Mouse (Mus musculus): Measurements from ENCODE around the gene Nkpd1.
"Not testable (repeated sequence)": the region's sequence is repeated elsewhere in the genome, so short reads cannot be mapped to it uniquely, and the experiment has no call there.

The Nkpd1 gene

GRCm38 (mm10) chr7:19506326-19506725 is 11.3 kb upstream of the Nkpd1 start:
- DNase-seq (ENCODE audit: low spot score): no peak

DNA sequence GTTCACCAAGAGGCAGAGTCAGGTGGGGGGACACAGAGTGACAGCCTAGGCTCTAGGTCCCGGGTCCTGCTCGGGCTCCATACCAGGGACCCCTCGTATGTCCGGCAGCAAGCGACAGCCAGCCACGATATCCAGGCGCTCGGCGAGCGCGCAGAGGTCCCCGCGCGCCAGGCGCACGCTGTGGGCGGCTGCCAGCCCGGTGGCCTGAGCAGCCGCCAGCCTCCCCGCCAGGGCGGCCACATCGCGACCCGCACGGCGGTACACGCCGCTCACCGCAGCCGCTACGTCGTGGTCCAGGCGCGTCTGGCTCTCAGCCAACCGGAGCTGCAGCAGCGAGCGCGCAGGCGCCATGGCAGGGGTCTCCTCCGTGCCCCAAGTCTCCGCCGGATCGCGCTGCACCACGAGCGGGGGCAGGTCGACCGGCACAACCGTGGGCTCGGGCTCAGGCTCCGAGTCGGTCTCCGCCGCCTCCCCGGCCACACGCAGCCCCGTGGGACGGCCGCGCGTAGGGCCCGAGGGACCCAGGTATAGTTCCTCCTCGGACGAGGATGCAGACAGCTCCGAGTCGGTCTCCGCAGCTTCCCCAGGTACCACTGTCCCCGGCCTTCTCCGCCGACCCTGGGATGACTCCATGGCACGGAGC is 10.5 kb upstream of the Nkpd1 start:
- peak; percentile 51 for DNase-seq (ENCODE audit: low spot score)

GRCm38 (mm10) chr7:19507612-19507981 is 10.0 kb upstream of the Nkpd1 start:
- no peak for DNase-seq (ENCODE audit: low spot score)

DNA sequence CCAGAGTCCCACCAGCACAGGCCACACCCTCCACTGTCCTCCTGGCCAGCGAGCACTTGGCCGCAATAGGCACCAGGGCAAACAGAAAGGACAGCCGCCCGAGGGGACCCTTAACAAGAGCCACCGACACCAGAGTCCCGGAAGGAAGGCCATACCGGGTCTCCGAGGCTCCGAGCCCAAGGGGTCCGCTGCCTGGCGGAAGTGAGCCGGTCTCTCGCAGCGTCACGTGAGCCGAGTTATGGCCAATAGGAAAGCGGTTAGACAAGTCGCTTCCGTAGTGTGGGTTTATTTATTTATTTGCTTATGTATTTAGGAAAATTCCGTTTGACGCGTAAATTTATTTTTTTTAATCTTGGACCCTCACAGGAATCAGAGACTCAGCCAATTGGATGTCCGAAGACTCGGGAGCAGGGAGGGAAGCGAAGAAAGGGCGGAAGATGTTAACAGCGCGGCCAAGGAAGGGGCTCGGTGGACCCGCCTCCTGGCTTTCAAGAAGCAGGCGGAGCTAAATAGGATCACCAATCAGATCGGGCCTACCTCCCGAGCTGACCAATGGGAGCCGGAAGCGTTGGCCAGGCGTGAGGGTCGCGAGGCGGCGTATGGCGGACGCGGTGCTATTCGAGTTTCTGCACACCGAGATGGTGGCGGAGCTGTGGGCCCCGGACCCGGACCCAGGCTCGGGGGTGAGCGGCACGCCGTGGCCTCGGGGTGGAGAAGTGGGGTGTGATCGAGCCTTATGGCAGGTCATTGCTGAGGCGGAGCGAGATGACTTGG is 9.3 kb upstream of the Nkpd1 start, which contains the start of the genes Bloc1s3 and Trappc6a:
Bloc1s3 (minus strand) TSS at position 218 of the 774 bp plus-strand sequence.
Trappc6a (plus strand) TSS at position 246 of the 774 bp plus-strand sequence.
- DNase-seq (ENCODE audit: low spot score): peak; percentile 94

- peak; percentile 31 for DNase-seq (ENCODE audit: low spot score)
Measured at GRCm38 (mm10) chr7:19508924-19509568, 8.6 kb upstream of the Nkpd1 start.

- no peak for DNase-seq (ENCODE audit: low spot score)
Measured at GRCm38 (mm10) chr7:19509786-19510185, 7.9 kb upstream of the Nkpd1 start.

DNA sequence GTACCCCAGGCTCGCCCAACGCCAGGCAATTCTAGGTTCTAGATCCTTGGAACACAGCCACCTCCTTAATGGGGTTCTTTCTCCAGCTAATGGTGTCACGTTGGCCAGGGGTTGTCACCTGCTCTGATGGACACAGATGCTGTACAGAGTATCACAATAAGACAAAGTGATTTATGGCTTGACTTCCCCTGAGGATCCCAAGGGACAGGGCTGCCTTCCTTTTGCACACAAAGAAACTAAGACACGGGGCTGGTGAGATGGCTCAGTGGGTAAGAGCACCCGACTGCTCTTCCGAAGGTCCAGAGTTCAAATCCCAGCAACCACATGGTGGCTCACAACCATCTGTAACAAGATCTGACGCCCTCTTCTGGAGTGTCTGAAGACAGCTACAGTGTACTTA is 5.7 kb upstream of the Nkpd1 start:
- not testable (repeated sequence) for DNase-seq (ENCODE audit: low spot score)

DNA sequence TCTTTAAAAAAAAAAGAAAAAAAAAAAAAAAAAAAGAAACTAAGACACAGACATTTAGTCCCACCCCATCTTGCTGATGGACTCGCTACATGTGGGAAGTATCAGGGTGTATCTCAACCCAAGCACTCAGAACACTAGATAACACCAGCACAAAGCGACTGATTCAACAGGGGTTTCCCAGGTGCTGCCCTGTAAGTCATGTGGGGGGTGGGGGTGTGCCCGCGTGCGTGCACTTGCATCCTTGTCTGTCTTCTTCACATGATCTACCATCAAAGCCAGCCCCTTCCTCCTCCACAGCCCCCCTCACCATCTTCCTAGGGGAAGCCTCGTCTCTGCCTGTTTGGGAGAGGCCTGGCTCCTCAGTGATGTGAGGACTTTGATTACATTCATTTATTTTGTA is 5.3 kb upstream of the Nkpd1 start:
- DNase-seq (ENCODE audit: low spot score): no peak

DNA sequence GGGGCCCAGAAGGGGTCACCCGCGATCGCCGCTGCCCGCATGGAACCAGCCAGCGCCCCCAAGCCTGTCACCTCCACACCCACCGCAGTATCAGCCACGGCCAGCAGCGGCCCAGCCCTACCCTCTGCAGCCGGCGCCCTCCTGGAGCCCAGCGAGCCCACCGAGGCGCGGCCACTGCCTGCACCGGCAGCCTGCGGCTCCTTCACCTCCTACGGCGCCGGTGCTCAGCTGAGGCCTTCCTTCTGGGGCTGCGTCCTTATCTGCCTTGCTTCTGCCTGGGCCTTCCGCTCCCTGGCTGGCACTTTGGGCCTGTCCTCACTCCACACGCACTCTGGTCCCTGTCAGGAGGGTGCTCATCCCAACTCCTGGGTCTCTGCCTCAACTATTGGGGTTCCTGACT is 2.4 kb downstream of the Nkpd1 start:
- DNase-seq (ENCODE audit: low spot score): no peak

- no peak for DNase-seq (ENCODE audit: low spot score)
Measured at GRCm38 (mm10) chr7:19523017-19523756, 5.5 kb downstream of the Nkpd1 start.

DNA sequence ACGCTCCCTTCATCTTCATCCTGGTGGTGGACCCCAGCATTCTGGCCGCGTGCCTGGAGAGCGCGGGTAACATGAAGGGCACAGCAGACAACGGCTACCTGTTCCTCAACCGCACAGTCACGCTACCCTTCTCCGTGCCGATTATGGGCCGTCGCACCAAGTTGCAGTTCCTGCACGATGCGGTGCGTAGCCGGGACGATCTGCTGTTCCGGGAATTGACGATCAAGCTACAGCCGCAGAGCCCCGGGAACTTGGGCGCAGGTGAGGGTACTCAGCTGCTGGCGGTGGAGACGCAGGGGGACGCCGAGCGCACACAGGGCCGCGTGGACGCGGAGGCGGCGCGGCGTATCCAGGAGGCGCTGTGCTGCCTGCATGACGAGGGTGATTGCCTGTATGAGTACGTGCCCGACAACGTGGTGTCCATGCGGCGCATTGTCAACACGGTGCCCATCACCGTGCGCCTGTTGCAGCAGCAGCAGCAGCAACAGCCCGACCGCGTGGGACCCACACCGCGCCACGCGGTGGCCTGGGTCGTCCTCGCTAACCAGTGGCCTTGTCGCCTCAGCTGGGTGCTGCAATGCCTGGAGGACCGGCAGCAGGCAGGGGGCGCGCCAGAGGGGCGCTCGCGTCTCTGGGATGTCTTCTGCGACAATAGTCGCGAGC is 6.2 kb downstream of the Nkpd1 start:
- no peak for DNase-seq (ENCODE audit: low spot score)

DNA sequence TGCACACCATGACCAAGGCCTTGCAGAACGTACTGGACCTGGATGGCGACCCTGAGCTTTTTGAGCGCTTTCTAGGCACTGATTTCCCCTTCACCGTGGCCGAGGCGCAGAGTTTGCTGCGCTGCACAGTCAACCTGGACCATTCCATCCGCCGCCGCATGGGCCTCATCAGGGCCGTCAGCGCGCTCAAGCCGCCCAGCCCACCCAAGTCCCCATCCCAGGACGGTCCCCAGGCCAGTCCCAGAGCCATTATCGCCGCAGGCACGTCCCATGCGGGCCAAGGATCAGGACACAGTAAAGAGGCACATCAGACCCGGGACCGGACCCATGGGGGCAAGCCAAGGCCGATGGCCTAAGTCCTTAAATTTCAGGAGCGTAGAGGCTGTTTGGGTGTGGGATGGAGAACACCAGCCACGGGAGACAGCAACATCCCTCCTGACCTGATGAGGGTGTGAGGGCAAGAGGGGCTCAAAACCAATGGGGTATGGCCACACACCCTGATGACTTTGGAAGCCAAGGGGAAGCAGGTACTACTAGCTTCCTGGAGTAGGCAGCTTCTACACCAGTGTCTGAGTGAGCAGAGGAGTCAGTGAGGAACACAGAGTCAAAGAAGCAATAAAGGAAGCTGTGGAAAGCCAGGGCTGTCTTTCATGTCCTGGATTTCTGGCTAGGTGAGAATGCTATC is 6.9 kb downstream of the Nkpd1 start:
- no peak for DNase-seq (ENCODE audit: low spot score)

DNA sequence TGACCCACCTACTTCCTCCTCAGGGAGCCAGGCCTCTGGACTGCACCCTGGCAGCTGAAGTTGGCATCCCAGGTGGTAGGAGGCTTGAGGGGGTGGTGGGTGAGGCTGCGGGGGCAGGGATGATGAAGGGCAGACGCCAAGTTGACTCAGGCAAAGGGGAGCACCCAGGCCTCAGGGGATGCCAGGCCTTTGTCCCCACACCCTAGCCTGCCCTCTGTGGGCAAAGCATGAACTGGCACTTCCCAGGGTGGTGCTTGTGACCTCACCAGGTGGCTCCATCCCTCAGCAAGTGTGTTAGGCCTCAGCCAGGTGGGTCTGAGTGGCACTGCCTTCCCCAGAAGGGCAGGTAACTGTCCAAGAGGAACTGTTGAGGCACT is 7.5 kb downstream of the Nkpd1 start:
- no peak for DNase-seq (ENCODE audit: low spot score)

DNA sequence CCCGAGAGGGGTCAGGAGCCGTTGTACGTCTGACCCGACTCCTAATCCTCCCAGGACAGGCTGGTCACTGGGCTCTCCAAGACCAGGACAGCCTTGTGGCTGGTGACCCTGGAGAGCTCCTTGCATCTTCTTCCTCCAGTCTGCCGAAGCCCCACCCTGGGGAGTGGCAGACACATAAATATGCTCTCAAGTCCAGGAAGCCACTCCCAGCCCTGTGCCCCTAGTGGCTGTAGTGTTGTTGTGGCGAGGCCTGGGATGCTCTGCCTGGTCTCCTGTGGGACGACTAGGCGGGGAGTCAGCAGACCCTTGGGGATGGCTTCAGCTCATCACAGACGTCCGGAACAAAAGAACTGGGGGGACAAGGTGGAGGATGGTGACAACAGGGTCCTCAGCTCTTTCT is 13.4 kb downstream of the Nkpd1 start:
- DNase-seq (ENCODE audit: low spot score): no peak

- DNase-seq (ENCODE audit: low spot score): no peak
Measured at GRCm38 (mm10) chr7:19532240-19532639, 14.6 kb downstream of the Nkpd1 start.

- no peak for DNase-seq (ENCODE audit: low spot score)
Measured at GRCm38 (mm10) chr7:19534676-19535075, 17.0 kb downstream of the Nkpd1 start.

DNA sequence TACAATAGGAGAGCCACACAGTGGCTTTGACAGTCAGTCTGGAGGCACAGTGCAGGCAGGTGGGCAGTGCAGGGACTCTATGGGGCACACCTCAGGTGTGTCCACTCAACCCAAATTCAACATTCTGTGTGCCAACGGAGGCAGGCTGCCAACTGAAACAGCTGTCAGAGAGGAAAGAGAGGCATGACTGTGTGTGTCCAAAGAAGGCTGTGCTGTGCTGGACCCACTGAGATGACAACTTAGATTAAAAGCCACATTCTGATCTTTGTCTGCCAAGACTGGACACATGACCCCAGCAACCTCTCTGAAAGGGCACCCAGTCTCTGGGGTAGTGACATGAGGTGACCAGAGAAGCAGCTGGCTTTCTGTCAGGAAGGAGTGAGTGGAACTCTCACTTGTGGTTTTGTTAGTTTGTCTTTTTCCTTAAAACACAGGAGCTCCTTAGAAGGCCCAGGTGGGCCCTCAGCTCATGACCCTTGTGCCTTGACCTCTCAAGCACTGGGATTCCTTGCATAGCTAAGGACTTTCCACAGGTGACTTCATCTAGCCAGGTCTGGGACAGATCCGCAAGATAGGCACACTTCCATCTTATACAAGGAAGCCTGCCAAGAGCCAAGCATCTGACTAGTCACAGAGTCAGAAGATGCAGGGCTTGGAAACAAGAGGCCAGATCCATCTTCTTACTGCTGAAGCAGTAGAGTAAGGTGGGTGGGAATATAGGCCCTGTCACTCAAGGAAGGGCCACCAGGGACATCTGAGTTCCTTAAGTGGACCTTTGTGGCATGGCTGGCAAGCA is 23.3 kb downstream of the Nkpd1 start:
- no peak for DNase-seq (ENCODE audit: low spot score)

- DNase-seq (ENCODE audit: low spot score): no peak
Measured at GRCm38 (mm10) chr7:19541681-19542154, 24.1 kb downstream of the Nkpd1 start.

DNA sequence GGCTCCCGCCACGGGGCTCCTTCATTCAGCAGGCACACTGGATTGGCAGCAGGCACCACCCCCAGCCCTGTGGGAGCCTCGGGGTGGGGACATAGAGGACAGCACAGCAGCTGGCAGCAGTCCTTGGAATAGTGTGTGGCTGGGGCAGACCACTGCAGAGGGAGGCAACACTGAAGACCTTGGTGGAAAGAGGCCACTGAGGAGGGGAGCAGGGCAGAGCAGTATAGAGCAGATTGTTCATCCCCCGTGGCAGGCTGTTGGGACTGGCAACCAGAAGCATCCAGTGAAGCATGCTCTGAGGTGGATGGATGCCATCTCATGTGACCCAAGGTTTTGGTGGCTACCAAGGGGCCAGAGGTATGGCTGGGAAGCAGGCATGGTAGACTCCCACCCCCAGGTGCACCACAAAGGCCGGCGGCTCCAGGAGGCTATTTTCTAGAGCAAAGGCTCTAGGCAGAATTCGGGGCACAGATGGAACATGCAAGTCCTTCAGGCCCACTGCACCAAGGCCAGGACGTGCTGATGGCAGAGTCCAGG is 24.6 kb downstream of the Nkpd1 start:
- no peak for DNase-seq (ENCODE audit: low spot score)

DNA sequence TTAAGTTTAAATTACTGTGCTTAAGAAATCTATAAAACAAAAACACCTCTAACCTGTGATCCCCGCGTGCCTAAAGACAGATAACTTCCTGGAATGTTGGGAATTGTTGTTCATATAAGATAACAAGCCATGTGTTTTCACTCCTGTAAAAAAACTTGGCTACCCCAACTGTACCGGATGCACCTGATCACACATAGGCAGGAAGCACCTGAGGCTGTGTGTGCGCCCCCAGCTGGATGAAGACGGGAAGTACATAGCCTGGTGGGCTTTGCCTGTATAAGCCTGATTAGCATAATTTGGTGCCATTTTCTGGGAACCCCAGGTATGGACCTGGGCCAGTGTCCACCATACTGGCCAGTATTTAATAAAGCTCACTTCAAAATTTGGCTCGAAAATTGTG is 25.9 kb downstream of the Nkpd1 start:
- DNase-seq (ENCODE audit: low spot score): no peak

Data from yolk sac, embryonic 10.5 days (tissue).